Mouse (Mus musculus) ES-Bruce4 (cell line): ENCODE data around the gene Mob4.

Experiments
- CTCF ChIP-seq: IDR thresholded peaks from one replicate; pipeline ENCODE4 v1.8.1; 2011; ENCODE audit warnings: low read depth, low read length
- EP300 ChIP-seq: IDR thresholded peaks from 2 replicates; pipeline ENCODE4 v1.6.1; 2011; ENCODE audit warnings: low read depth, low read length; ENCODE audit not compliant: insufficient read depth

- no peak for TF ChIP-seq CTCF
- no peak for TF ChIP-seq EP300
These were observed 48.9 kb upstream of the Mob4 start for GRCm38 (mm10) chr1:55082106-55082505.
